Mouse (Mus musculus): ENCODE measurements around the gene Sde2. TPM values are rescaled to one million over a fixed set of nuclear protein-coding genes. Genes with fewer than 3 reads are reported as not detected.
A peak's percentile ranks its signal among the peaks of the same experiment; 100 is the strongest.

Gene Sde2
- polyA plus RNA-seq, 1 experiment from 2014 or later = 28.6 TPM

DNA sequence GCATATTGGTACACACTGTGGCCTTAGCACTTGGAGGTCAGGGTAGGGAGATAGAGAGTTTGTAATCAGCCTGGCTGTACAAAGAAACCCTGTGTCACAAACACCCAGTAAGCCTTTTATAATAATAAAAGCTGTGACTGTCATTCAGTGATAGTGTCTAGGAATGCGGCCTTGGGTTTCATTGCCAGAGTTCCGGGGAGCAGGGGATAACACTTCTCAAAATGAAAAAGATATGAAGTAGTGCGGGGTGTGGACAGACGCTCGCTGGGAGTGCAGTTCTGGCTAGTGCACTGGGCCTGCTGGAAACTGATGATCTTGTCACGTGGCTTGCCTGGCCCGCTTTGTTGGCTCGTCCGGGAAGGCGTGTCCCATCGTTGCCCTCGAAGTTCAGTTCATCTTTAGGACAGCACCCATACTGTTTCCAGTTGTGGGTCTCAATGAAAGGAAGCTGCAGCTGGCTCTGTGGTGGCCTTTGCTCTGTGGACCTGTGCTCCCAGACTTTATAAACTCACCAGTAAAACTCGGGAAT lies 19.3 kb downstream of the Sde2 start:
- Histone ChIP-seq H3K27ac (ENCODE audit: low read length) (no peak overlapping the region), H3K27me3 (ENCODE audit: control insufficient read depth, insufficient read depth, low read length) (no peaks in the 10 kb centered on the region), H3K4me1 (ENCODE audit: control insufficient read depth, insufficient read depth, low read length) (peaks cover 7% of the 10 kb centered on the region), H3K9ac (ENCODE audit: low read length) (no peak overlapping the region), H3K36me3 (ENCODE audit: control insufficient read depth, insufficient read depth) (peaks cover 18% of the 10 kb centered on the region), H3K9me3 (replicated peaks; ENCODE audit: control insufficient read depth, low read length) (no peaks in the 10 kb centered on the region), H3K4me2 (ENCODE audit: low read depth, low read length) (0 out of 2 replicates have a peak overlapping the region, but pooled peaks have one; percentile 10), H3K4me3 (ENCODE audit: low read length) (no peak overlapping the region)
- ATAC-seq (replicated peaks; ENCODE audit: extremely low read depth, insufficient read depth, low FRiP score) = 0 out of 2 replicates have a peak, but pooled peaks have one; percentile 37
- WGBS = 33% methylated on average over 13 of the region's 13 CpGs

DNA sequence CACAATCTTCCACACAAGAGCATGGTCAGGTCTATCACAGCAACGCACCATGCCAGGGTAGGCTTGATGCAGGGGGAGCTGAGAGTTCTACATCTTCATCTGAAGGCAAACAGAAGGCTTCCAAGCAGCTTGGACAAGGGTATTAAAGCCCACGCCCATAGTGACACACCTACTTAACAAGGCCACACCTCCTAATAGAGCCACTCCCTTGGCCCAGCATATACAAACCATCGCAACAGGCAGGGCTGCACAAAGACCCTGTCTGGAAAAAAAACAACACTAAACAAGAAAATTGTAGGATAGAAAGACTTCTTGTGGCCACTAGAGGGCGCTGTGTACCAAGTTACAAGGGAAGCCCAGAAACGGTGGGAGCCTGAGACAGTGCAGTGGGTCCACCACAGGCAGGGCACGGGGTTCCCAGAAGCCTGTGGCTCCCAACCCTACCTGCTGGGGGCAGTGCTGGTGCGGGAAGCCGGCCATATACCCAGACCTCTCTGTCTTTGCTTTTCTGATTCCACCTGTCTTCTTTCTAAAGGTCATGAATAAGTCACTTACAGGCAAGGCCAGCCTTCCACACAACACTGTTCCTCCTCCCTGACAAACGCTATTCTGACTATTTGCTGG lies 23.0 kb downstream of the Sde2 start:
- H3K4me3 ChIP-seq (ENCODE audit: low read length) = no peak overlapping the region
- 20% methylated on average over 9 of the region's 9 CpGs for WGBS
- H3K27ac ChIP-seq (ENCODE audit: low read length) = no peak overlapping the region
- no peak overlapping the region for H3K4me2 ChIP-seq (ENCODE audit: low read depth, low read length)
- H3K27me3 ChIP-seq (ENCODE audit: control insufficient read depth, insufficient read depth, low read length) = no peaks in the 10 kb centered on the region
- H3K9ac ChIP-seq (ENCODE audit: low read length) = no peak overlapping the region
- no peaks in the 10 kb centered on the region for H3K36me3 ChIP-seq (ENCODE audit: control insufficient read depth, insufficient read depth)
- peaks cover 7% of the 10 kb centered on the region for H3K4me1 ChIP-seq (ENCODE audit: control insufficient read depth, insufficient read depth, low read length)
- H3K9me3 ChIP-seq (replicated peaks; ENCODE audit: control insufficient read depth, low read length) = no peaks in the 10 kb centered on the region; the same call in 1 of the 2 replicates
- ATAC-seq (replicated peaks; ENCODE audit: extremely low read depth, insufficient read depth, low FRiP score) = peak; percentile 52; the same call in 1 of the 2 replicates

DNA sequence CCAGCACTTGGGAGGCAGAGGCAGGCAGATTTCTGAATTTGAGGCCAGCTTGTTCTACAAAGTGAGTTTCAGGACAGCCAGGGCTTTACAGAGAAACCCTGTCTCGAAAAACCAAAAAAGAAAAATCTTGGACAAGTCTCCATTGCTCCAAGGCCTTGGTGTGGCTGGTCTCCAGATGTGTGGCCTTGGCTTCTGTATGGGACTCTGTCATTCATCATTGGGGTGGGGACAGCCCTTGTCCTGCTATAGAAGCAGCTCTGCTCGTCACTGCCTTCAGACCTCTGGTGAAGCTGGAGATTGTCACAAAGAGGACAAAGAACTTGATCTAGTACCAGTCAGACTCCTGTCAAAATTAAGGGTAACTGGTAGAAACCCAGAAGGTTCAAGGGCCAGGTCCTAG lies 23.7 kb downstream of the Sde2 start:
- Histone ChIP-seq H3K4me1 (ENCODE audit: control insufficient read depth, insufficient read depth, low read length) (peaks cover 7% of the 10 kb centered on the region), H3K4me2 (ENCODE audit: low read depth, low read length) (no peak overlapping the region), H3K9me3 (replicated peaks; ENCODE audit: control insufficient read depth, low read length) (no peaks in the 10 kb centered on the region; the same call in 1 of the 2 replicates), H3K36me3 (ENCODE audit: control insufficient read depth, insufficient read depth) (no peaks in the 10 kb centered on the region), H3K27me3 (ENCODE audit: control insufficient read depth, insufficient read depth, low read length) (no peaks in the 10 kb centered on the region), H3K9ac (ENCODE audit: low read length) (no peak overlapping the region), H3K27ac (ENCODE audit: low read length) (no peak overlapping the region), H3K4me3 (ENCODE audit: low read length) (no peak overlapping the region)
- WGBS = 76% methylated on average over 2 of the region's 2 CpGs
- ATAC-seq (replicated peaks; ENCODE audit: extremely low read depth, insufficient read depth, low FRiP score) = no peak

DNA sequence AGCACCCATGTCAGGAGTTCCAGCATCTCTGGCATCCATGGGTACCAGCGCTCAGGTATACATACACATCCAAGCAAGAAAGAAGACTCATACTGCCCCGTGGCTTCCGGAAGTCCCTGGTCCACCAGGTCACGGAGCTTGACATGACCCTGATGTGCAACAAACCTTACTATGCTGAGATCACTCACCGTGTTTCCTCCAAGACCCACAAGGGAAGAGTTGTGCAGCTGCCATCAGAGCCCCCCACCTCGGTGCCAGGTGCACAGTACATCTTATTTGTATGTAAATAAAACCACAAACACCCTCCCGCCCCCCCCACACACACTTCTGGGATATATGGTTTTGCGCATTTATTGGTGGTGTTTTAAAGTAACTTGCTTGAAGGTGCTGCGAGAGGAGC lies 24.2 kb downstream of the Sde2 start:
- Histone ChIP-seq H3K9ac (ENCODE audit: low read length) (no peak overlapping the region), H3K9me3 (replicated peaks; ENCODE audit: control insufficient read depth, low read length) (no peaks in the 10 kb centered on the region; the same call in 1 of the 2 replicates), H3K36me3 (ENCODE audit: control insufficient read depth, insufficient read depth) (no peaks in the 10 kb centered on the region), H3K4me1 (ENCODE audit: control insufficient read depth, insufficient read depth, low read length) (peaks cover 7% of the 10 kb centered on the region), H3K4me3 (ENCODE audit: low read length) (no peak overlapping the region), H3K27ac (ENCODE audit: low read length) (no peak overlapping the region), H3K27me3 (ENCODE audit: control insufficient read depth, insufficient read depth, low read length) (no peaks in the 10 kb centered on the region), H3K4me2 (ENCODE audit: low read depth, low read length) (no peak overlapping the region)
- ATAC-seq (replicated peaks; ENCODE audit: extremely low read depth, insufficient read depth, low FRiP score) = no peak
- 87% methylated on average over 9 of the region's 9 CpGs for WGBS

DNA sequence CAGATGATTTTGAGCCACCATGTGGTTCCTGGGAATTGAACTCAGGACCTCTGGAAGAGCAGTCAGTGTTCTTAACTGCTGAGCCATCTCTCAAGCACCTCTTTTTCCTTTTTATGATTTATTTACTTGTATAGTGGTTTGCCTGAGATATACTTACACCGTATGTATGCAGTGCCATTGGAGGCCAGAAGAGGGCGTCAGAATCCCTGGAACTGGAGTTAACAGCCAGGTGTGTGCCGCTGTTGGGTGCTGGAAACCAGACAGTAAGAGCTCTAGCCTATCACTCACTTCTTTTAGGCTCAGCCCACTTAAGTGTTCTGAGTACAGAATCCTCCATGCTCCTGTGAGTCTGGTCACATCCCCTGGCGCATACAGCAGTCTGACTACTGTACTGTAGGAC lies 26.5 kb downstream of the Sde2 start:
- H3K36me3 ChIP-seq (ENCODE audit: control insufficient read depth, insufficient read depth) = no peaks in the 10 kb centered on the region
- ATAC-seq (replicated peaks; ENCODE audit: extremely low read depth, insufficient read depth, low FRiP score) = no peak
- H3K27me3 ChIP-seq (ENCODE audit: control insufficient read depth, insufficient read depth, low read length) = no peaks in the 10 kb centered on the region
- WGBS = 84% methylated on average over 4 of the region's 4 CpGs
- no peaks in the 10 kb centered on the region; the same call in 1 of the 2 replicates for H3K9me3 ChIP-seq (replicated peaks; ENCODE audit: control insufficient read depth, low read length)
- no peak overlapping the region for H3K9ac ChIP-seq (ENCODE audit: low read length)
- H3K4me2 ChIP-seq (ENCODE audit: low read depth, low read length) = no peak overlapping the region
- H3K4me1 ChIP-seq (ENCODE audit: control insufficient read depth, insufficient read depth, low read length) = no peaks in the 10 kb centered on the region
- H3K4me3 ChIP-seq (ENCODE audit: low read length) = no peak overlapping the region
- H3K27ac ChIP-seq (ENCODE audit: low read length) = no peak overlapping the region

DNA sequence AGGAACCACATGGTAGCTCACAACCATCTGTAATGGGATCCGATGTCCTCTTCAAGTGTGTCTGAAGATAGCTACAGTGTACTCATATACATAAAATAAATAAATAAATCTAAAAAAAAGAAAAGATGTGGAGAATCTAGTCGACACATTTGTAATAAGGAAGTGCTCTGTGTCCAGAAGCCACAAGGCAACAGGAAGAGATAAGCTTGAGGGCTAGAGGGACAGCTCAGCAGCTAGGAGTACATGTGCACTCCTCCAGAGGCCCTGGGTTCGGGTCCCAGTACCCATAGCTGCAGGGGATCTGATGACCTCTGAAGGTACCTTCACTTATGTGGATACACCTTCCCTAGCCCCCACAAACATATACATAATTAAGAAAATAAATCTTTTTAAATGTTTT lies 30.8 kb downstream of the Sde2 start:
- ATAC-seq (replicated peaks; ENCODE audit: extremely low read depth, insufficient read depth, low FRiP score) = no peak
- Histone ChIP-seq H3K27ac (ENCODE audit: low read length) (no peak overlapping the region), H3K9me3 (replicated peaks; ENCODE audit: control insufficient read depth, low read length) (no peaks in the 10 kb centered on the region; the same call in 1 of the 2 replicates), H3K27me3 (ENCODE audit: control insufficient read depth, insufficient read depth, low read length) (no peaks in the 10 kb centered on the region), H3K9ac (ENCODE audit: low read length) (no peak overlapping the region), H3K36me3 (ENCODE audit: control insufficient read depth, insufficient read depth) (no peaks in the 10 kb centered on the region), H3K4me1 (ENCODE audit: control insufficient read depth, insufficient read depth, low read length) (peaks cover 6% of the 10 kb centered on the region), H3K4me2 (ENCODE audit: low read depth, low read length) (no peak overlapping the region), H3K4me3 (ENCODE audit: low read length) (no peak overlapping the region)
- WGBS = 53% methylated on average over 3 of the region's 3 CpGs

DNA sequence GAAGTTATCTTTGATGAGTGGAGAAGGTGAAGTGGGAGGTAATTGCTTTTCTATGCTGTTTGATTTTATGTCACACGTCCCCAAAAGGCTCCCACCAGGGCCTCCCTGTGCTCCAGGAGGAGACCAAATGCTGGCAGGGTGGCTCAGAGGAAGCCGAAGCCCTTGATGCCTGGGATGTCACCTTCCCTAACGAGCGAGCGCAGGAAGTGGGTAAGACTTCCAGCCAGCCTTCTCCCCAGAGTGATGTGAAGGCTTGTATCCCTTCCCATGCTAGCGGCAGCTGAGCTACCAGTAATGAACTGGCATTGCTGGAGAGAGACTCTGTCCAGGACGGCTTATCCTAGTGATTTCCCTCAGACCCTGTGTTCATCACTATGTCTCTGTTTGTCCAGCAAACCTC lies 32.8 kb downstream of the Sde2 start:
- H3K4me2 ChIP-seq (ENCODE audit: low read depth, low read length) = no peak overlapping the region
- H3K36me3 ChIP-seq (ENCODE audit: control insufficient read depth, insufficient read depth) = no peaks in the 10 kb centered on the region
- H3K9ac ChIP-seq (ENCODE audit: low read length) = no peak overlapping the region
- H3K4me3 ChIP-seq (ENCODE audit: low read length) = no peak overlapping the region
- H3K27me3 ChIP-seq (ENCODE audit: control insufficient read depth, insufficient read depth, low read length) = no peaks in the 10 kb centered on the region
- peaks cover 11% of the 10 kb centered on the region for H3K4me1 ChIP-seq (ENCODE audit: control insufficient read depth, insufficient read depth, low read length)
- no peak for ATAC-seq (replicated peaks; ENCODE audit: extremely low read depth, insufficient read depth, low FRiP score)
- WGBS = 17% methylated on average over 7 of the region's 7 CpGs
- peak overlapping the region; percentile 21; the same call in 1 of the 2 replicates for H3K27ac ChIP-seq (ENCODE audit: low read length)
- no peaks in the 10 kb centered on the region for H3K9me3 ChIP-seq (replicated peaks; ENCODE audit: control insufficient read depth, low read length)

DNA sequence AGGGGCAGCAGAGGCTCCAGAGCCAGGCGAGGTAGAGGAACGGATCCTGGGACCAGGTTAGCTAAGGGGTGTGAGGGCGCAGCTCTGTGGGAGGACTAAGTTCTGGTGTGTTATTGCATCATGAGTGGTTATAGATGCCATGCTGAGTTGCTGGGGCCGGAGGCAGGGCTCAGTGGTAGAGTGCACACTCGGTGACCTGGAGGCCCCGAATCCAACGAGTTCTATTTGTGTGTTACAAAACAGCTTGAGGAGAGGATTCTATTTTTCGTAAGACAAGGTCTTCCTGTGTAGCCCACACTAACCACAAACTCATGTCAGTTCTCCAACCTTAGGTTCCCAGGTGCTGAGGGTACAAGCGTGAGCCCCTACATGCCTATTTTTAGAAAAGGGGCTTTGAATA lies 33.6 kb downstream of the Sde2 start:
- Histone ChIP-seq H3K9me3 (replicated peaks; ENCODE audit: control insufficient read depth, low read length) (no peaks in the 10 kb centered on the region), H3K4me1 (ENCODE audit: control insufficient read depth, insufficient read depth, low read length) (peaks cover 15% of the 10 kb centered on the region), H3K4me3 (ENCODE audit: low read length) (no peak overlapping the region), H3K4me2 (ENCODE audit: low read depth, low read length) (no peak overlapping the region), H3K27ac (ENCODE audit: low read length) (peak overlapping the region; percentile 21; the same call in 1 of the 2 replicates), H3K36me3 (ENCODE audit: control insufficient read depth, insufficient read depth) (no peaks in the 10 kb centered on the region), H3K27me3 (ENCODE audit: control insufficient read depth, insufficient read depth, low read length) (no peaks in the 10 kb centered on the region), H3K9ac (ENCODE audit: low read length) (no peak overlapping the region)
- 0 out of 2 replicates have a peak, but pooled peaks have one; percentile 20 for ATAC-seq (replicated peaks; ENCODE audit: extremely low read depth, insufficient read depth, low FRiP score)
- WGBS = 61% methylated on average over 9 of the region's 9 CpGs

DNA sequence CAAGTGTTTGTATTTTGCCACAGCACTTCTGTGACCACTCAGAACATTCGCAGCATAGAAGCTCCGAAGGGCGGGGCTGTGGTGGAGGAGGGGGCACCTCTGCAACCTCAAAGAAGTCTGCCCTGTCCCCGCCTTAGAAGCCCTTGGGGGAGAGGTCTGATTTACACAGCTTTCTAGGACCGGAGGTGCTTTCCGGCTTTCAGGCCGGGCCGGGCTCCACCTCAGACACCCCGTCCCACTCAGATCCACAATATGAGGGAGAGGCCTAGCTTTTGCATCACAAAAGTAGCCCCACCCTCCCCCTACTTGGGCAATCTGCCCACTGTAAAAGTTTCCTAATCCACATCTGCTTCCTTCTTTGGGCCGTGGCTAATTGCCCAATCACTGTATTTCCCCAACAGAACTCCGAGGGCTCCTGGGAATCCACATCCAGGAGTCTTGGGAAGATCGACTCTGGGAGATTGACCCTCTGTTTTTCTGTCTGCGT lies 37.7 kb downstream of the Sde2 start:
- H3K36me3 ChIP-seq (ENCODE audit: control insufficient read depth, insufficient read depth) = no peaks in the 10 kb centered on the region
- WGBS = 10% methylated on average over 13 of the region's 13 CpGs
- no peak overlapping the region; the same call in none of the 2 replicates for H3K27ac ChIP-seq (ENCODE audit: low read length)
- peak overlapping the region; percentile 47; the same call in 1 of the 2 replicates for H3K9ac ChIP-seq (ENCODE audit: low read length)
- H3K4me2 ChIP-seq (ENCODE audit: low read depth, low read length) = peak overlapping the region; percentile 52
- H3K9me3 ChIP-seq (replicated peaks; ENCODE audit: control insufficient read depth, low read length) = no peaks in the 10 kb centered on the region
- peaks cover 12% of the 10 kb centered on the region for H3K27me3 ChIP-seq (ENCODE audit: control insufficient read depth, insufficient read depth, low read length)
- peak overlapping the region; percentile 2; the same call in 1 of the 2 replicates for H3K4me3 ChIP-seq (ENCODE audit: low read length)
- ATAC-seq (replicated peaks; ENCODE audit: extremely low read depth, insufficient read depth, low FRiP score) = peak; percentile 54; the same call in 1 of the 2 replicates
- peaks cover 15% of the 10 kb centered on the region for H3K4me1 ChIP-seq (ENCODE audit: control insufficient read depth, insufficient read depth, low read length)
